In the genomic region with DNA sequence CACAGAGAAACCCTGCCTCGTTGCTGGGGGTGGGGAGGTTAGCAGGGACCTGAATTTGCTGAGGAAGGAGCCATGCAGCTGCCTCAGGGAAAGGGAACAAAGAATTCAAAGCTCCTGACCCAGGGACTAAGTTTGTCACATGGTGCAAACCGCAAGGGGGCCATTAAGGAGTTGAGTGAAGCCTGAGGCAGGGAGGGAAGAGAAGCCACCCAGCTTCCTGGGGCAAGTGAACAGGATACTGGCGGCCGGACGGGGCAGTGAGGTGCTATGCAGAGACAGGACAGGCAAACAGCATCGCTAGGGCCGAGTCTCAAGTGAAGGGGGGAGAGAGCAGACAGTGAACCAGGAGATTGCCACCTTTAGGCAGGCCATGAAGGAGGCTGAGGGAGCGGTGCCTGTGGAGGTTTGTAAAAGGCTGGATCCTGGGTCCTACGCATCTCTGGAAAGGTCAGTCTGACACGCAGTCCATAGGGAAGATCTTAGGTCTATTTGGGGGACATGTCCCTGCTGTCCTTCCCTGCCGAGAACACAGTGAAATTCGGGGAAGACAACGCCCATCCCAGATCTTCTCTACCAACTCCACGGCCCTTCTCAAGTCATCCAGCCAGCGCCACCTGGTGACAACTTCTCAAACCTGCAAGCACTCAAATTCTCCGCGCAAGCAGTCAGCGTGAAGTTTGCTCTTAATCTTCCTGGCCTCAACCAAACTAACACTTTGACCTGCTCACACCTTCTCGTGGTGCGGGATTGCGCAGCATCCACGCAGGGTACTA, we compare ENCODE assay signal across 8 mouse cellular contexts. TPM values are rescaled to one million over a fixed set of nuclear protein-coding genes. Genes with fewer than 3 reads are reported as not detected.
DNase-seq lines count a peak whose midpoint lies in the region; ATAC-seq and TF ChIP-seq lines count a peak whose summit lies in the region.

No protein-coding gene starts in this region.

- peak overlapping the region; percentile 31 for H3K4me3 ChIP-seq in embryonic facial prominence, embryonic 13.5 days
- H3K4me3 ChIP-seq in heart, embryonic 10.5 days: peak overlapping the region; percentile 32; the same call in 1 of the 2 replicates
- H3K4me3 ChIP-seq in kidney, embryonic 14.5 days (ENCODE audit: low read length): peak overlapping the region; percentile 10; the same call in 1 of the 2 replicates
- no peak overlapping the region for H3K4me3 ChIP-seq in liver, adult 2 months (ENCODE audit: insufficient read depth, low read depth, low read length)

- H3K36me3 ChIP-seq in embryonic facial prominence, embryonic 13.5 days: no peaks in the 10 kb centered on the region
- no peaks in the 10 kb centered on the region for H3K36me3 ChIP-seq in heart, embryonic 10.5 days
- H3K36me3 ChIP-seq in kidney, embryonic 14.5 days (ENCODE audit: control insufficient read depth, insufficient read depth, low read length): no peaks in the 10 kb centered on the region
- no peaks in the 10 kb centered on the region for H3K36me3 ChIP-seq in liver, adult 2 months (ENCODE audit: control insufficient read depth, insufficient read depth, low read length)

- peak; percentile 66 for DNase-seq in A20 (ENCODE audit: low read depth, low spot score)
- DNase-seq in adrenal gland, postnatal 25 days: peak; percentile 77
- DNase-seq in heart, embryonic 10.5 days (ENCODE audit: low spot score): peak; percentile 85
- peak; percentile 56 for DNase-seq in liver, adult 2 months (ENCODE audit: extremely low read depth, low read depth, low spot score)
- DNase-seq in spleen, postnatal 36 days (ENCODE audit: low spot score in 2 of 2): peak; percentile 48 to 65

- H3K4me1 ChIP-seq in embryonic facial prominence, embryonic 13.5 days: peaks cover 11% of the 10 kb centered on the region; the same call in 1 of the 2 replicates
- peaks cover 21% of the 10 kb centered on the region for H3K4me1 ChIP-seq in heart, embryonic 10.5 days
- H3K4me1 ChIP-seq in kidney, embryonic 14.5 days (ENCODE audit: control insufficient read depth, insufficient read depth, low read length): peaks cover 15% of the 10 kb centered on the region; the same call in 1 of the 2 replicates
- H3K4me1 ChIP-seq in liver, adult 2 months (ENCODE audit: control insufficient read depth, insufficient read depth, low read length): peaks cover 4% of the 10 kb centered on the region; the same call in 1 of the 2 replicates

- peak overlapping the region; percentile 60 for H3K4me2 ChIP-seq in embryonic facial prominence, embryonic 13.5 days
- peak overlapping the region; percentile 31 for H3K4me2 ChIP-seq in kidney, embryonic 14.5 days (replicated peaks; ENCODE audit: low read depth, low read length)

- WGBS in embryonic facial prominence, embryonic 13.5 days: 5% methylated on average over 22 of the region's 22 CpGs
- WGBS in heart, embryonic 10.5 days: 8% methylated on average over 22 of the region's 22 CpGs
- WGBS in kidney, embryonic 14.5 days: 7% methylated on average over 22 of the region's 22 CpGs
- WGBS in liver, adult 2 months: 23% methylated on average over 22 of the region's 22 CpGs

- no peaks in the 10 kb centered on the region for H3K79me2 ChIP-seq in liver, adult 2 months (ENCODE audit: control insufficient read depth, insufficient read depth, low read length)

- no peak for ATAC-seq in embryonic facial prominence, embryonic 13.5 days (ENCODE audit: insufficient number of reproducible peaks, insufficient read depth, low FRiP score, low TSS enrichment, low read depth)
- ATAC-seq in kidney, embryonic 14.5 days (ENCODE audit: low FRiP score, low TSS enrichment): peak; percentile 32; the same call in 1 of the 2 replicates
- peak; percentile 67 for ATAC-seq in monocyte, adult 5-6 weeks (replicated peaks; ENCODE audit: insufficient number of reproducible peaks, low FRiP score, low TSS enrichment, poor library complexity, severe bottlenecking)

- no peak overlapping the region for H3K27ac ChIP-seq in embryonic facial prominence, embryonic 13.5 days
- 0 out of 2 replicates have a peak overlapping the region, but pooled peaks have one; percentile 22 for H3K27ac ChIP-seq in heart, embryonic 10.5 days
- H3K27ac ChIP-seq in kidney, embryonic 14.5 days (ENCODE audit: low read depth, low read length): no peak overlapping the region
- H3K27ac ChIP-seq in liver, adult 2 months (replicated peaks; ENCODE audit: insufficient read depth, low read depth, low read length): no peak overlapping the region

- H3K9me3 ChIP-seq in embryonic facial prominence, embryonic 13.5 days: no peaks in the 10 kb centered on the region
- no peaks in the 10 kb centered on the region for H3K9me3 ChIP-seq in heart, embryonic 10.5 days
- no peaks in the 10 kb centered on the region for H3K9me3 ChIP-seq in kidney, embryonic 14.5 days (ENCODE audit: control insufficient read depth, low read length)

- H3K9ac ChIP-seq in embryonic facial prominence, embryonic 13.5 days: peak overlapping the region; percentile 46; the same call in 1 of the 2 replicates
- no peak overlapping the region for H3K9ac ChIP-seq in kidney, embryonic 14.5 days (ENCODE audit: low read depth, low read length)
- H3K9ac ChIP-seq in liver, adult 2 months (ENCODE audit: low read depth, low read length): no peak overlapping the region

- TF ChIP-seq CTCF in liver, adult 2 months (IDR thresholded peaks at IDR 0.05; ENCODE audit: low read depth, low read length): peak; percentile 94

- no peak for TF ChIP-seq POLR2A in liver, adult 2 months (IDR thresholded peaks at IDR 0.05; ENCODE audit: extremely low read depth, insufficient read depth, low read length)

- peaks cover 64% of the 10 kb centered on the region for H3K27me3 ChIP-seq in embryonic facial prominence, embryonic 13.5 days
- peaks cover 87% of the 10 kb centered on the region for H3K27me3 ChIP-seq in heart, embryonic 10.5 days (ENCODE audit: insufficient read depth, poor library complexity, severe bottlenecking)
- H3K27me3 ChIP-seq in kidney, embryonic 14.5 days (ENCODE audit: control insufficient read depth, insufficient read depth, low read length): peaks cover 27% of the 10 kb centered on the region
- no peaks in the 10 kb centered on the region for H3K27me3 ChIP-seq in liver, adult 2 months (ENCODE audit: control insufficient read depth, insufficient read depth, low read length)

RNA-seq across cellular contexts. Expression of gene Slc52a3, which starts 1.8 kb away (rescaled TPM):
- 2.3 and 2.6 TPM in 2 replicates for total RNA-seq in adrenal gland, postnatal 25 days (2021)
- 1.4 and 2.2 TPM in 2 replicates for polyA plus RNA-seq in embryonic facial prominence, embryonic 13.5 days (2015; fragmentation: Nextera tagmentation; extraction: Ambion mirVana)
- 1.2 and 1.3 TPM in 2 replicates for polyA plus RNA-seq in heart, embryonic 10.5 days (2016; fragmentation: Nextera tagmentation; extraction: Ambion mirVana)
- 3.4 and 6.8 TPM in 2 replicates for polyA plus RNA-seq in kidney, embryonic 14.5 days (2014; fragmentation: Nextera tagmentation; extraction: Ambion mirVana)
- total RNA-seq in liver, adult 2 months (2014; rRNA removed): 0.18 and 0.20 TPM in 2 replicates
- polyA plus RNA-seq in liver, adult 2 months (2012; rRNA removed): 0.48 and 0.62 TPM in 2 replicates
- 3.0 to 4.9 TPM (median 3.5 TPM) in 3 replicates for total RNA-seq in monocyte, adult 5-6 weeks (2017)

RNA-seq across cellular contexts. Expression of gene Fam110a, which starts 14.5 kb away (rescaled TPM):
- 8.8 and 12.7 TPM in 2 replicates for total RNA-seq in adrenal gland, postnatal 25 days (2021)
- 20.9 and 23.7 TPM in 2 replicates for polyA plus RNA-seq in embryonic facial prominence, embryonic 13.5 days (2015; fragmentation: Nextera tagmentation; extraction: Ambion mirVana)
- polyA plus RNA-seq in heart, embryonic 10.5 days (2016; fragmentation: Nextera tagmentation; extraction: Ambion mirVana): 11.4 and 16.3 TPM in 2 replicates
- polyA plus RNA-seq in kidney, embryonic 14.5 days (2014; fragmentation: Nextera tagmentation; extraction: Ambion mirVana): 19.7 and 29.9 TPM in 2 replicates
- total RNA-seq in liver, adult 2 months (2014; rRNA removed): 0.83 and 1.3 TPM in 2 replicates
- polyA plus RNA-seq in liver, adult 2 months (2012; rRNA removed): 3.3 and 5.5 TPM in 2 replicates
- 0.64 to 5.5 TPM (median 3.1 TPM) in 3 replicates for total RNA-seq in monocyte, adult 5-6 weeks (2017)
